Mouse (Mus musculus): ENCODE results near the gene Enpp7. TPM values are rescaled to one million over a fixed set of nuclear protein-coding genes. Genes with fewer than 3 reads are reported as not detected.

Gene Enpp7
- total and polyA plus RNA-seq, 2 experiments from 2014 or later, result not detected

DNA sequence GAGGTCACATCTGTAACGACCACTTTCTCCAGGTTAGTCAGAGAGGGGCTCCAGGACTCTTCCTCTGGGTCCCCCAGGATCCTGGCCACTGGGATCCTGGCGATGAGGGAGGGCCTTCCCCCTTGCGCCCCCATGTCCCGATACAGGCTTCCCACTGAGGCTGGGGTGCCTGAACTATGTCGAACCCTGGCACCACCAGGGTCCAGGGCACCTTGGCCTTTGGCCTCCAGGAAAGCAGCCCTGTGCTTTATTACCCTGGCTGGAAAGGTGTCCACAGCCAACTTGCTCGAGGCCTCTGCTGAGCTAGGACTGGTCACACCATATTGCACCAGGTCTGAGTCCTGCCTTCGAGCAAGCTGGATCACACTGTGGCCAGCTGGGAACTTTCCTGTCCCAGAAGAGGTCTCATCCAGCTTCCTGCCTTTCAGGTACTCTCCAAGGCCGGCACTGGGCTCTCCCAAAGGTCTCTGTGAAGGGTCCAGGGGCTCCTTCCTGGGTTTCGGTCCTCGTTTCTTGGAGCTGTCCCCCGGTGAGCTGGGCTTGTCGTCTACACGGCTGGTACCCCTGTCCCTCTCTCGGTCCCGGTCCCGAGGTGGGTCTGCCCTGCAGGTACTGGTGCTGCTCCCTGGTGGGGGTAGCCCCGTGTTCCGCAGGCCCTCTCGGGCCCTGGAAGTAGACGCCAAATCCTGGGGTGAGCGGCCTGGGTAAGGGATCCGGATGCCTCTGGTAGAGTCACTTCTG is 50.9 kb downstream of the Enpp7 start:
- TF ChIP-seq CTCF (IDR thresholded peaks at IDR 0.05; ENCODE audit: low read depth), result no peak
- ATAC-seq, result no peak
- Histone ChIP-seq H3K4me2 (ENCODE audit: low read depth) (no peak overlapping the region), H3K36me3 (ENCODE audit: insufficient read depth) (peaks cover 7% of the 10 kb centered on the region; the same call in 1 of the 2 replicates), H3K9me3 (ENCODE audit: low read length) (no peaks in the 10 kb centered on the region), H3K9ac (no peak overlapping the region), H3K27ac (ENCODE audit: low read depth, low read length) (no peak overlapping the region), H3K4me1 (ENCODE audit: insufficient read depth) (peaks cover 21% of the 10 kb centered on the region), H3K27me3 (ENCODE audit: insufficient read depth, low read length) (peaks cover 63% of the 10 kb centered on the region), H3K4me3 (ENCODE audit: low read depth, low read length) (no peak overlapping the region)
- 50% methylated on average over 22 of the region's 22 CpGs for WGBS
- DNase-seq, result no peak

GRCm38 (mm10) chr11:119039732-119040512 is 51.9 kb downstream of the Enpp7 start:
- ATAC-seq, result no peak
- WGBS, result 11% methylated on average over 21 of the region's 21 CpGs
- Histone ChIP-seq H3K9ac (peak overlapping the region; percentile 70), H3K4me1 (ENCODE audit: insufficient read depth) (peaks cover 25% of the 10 kb centered on the region), H3K27me3 (ENCODE audit: insufficient read depth, low read length) (peaks cover 70% of the 10 kb centered on the region), H3K27ac (ENCODE audit: low read depth, low read length) (peak overlapping the region; percentile 82), H3K4me2 (ENCODE audit: low read depth) (peak overlapping the region; percentile 100), H3K9me3 (ENCODE audit: low read length) (no peaks in the 10 kb centered on the region), H3K36me3 (ENCODE audit: insufficient read depth) (peaks cover 7% of the 10 kb centered on the region; the same call in 1 of the 2 replicates), H3K4me3 (ENCODE audit: low read depth, low read length) (peak overlapping the region; percentile 82)
- DNase-seq, result no peak
- TF ChIP-seq CTCF (IDR thresholded peaks at IDR 0.05; ENCODE audit: low read depth), result no peak

GRCm38 (mm10) chr11:119040600-119041324 is 52.8 kb downstream of the Enpp7 start, which contains the start of gene Cbx8:
TSS of gene Cbx8 (minus strand) at chr11:119040969.
- Histone ChIP-seq H3K27me3 (ENCODE audit: insufficient read depth, low read length) (peaks cover 69% of the 10 kb centered on the region), H3K9me3 (ENCODE audit: low read length) (no peaks in the 10 kb centered on the region), H3K4me3 (ENCODE audit: low read depth, low read length) (peak within 1 kb of the TSS; percentile 82), H3K36me3 (ENCODE audit: insufficient read depth) (peaks cover 7% of the 10 kb centered on the region; the same call in 1 of the 2 replicates), H3K27ac (ENCODE audit: low read depth, low read length) (peak within 1 kb of the TSS; percentile 82), H3K9ac (peak within 1 kb of the TSS; percentile 70), H3K4me2 (ENCODE audit: low read depth) (peak within 1 kb of the TSS; percentile 100), H3K4me1 (ENCODE audit: insufficient read depth) (peaks cover 21% of the 10 kb centered on the region)
- ATAC-seq (peak; percentile 92), DNase-seq (peak; percentile 100)
- 0 out of 2 replicates have a peak, but pooled peaks have one; percentile 13 for TF ChIP-seq CTCF (IDR thresholded peaks at IDR 0.05; ENCODE audit: low read depth)
- under 1% methylated on average over 43 of the region's 63 CpGs for WGBS

- under 1% methylated on average over 30 of the region's 31 CpGs for WGBS
- Histone ChIP-seq H3K27me3 (ENCODE audit: insufficient read depth, low read length) (peaks cover 66% of the 10 kb centered on the region), H3K9ac (peak overlapping the region; percentile 70), H3K4me3 (ENCODE audit: low read depth, low read length) (peak overlapping the region; percentile 82), H3K36me3 (ENCODE audit: insufficient read depth) (peaks cover 7% of the 10 kb centered on the region; the same call in 1 of the 2 replicates), H3K27ac (ENCODE audit: low read depth, low read length) (peak overlapping the region; percentile 79), H3K4me1 (ENCODE audit: insufficient read depth) (peaks cover 15% of the 10 kb centered on the region), H3K9me3 (ENCODE audit: low read length) (no peaks in the 10 kb centered on the region), H3K4me2 (ENCODE audit: low read depth) (peak overlapping the region; percentile 100)
- DNase-seq (peak; percentile 79), ATAC-seq (peak; percentile 46)
- no peak for TF ChIP-seq CTCF (IDR thresholded peaks at IDR 0.05; ENCODE audit: low read depth)
Measured at GRCm38 (mm10) chr11:119041325-119041716, 53.3 kb downstream of the Enpp7 start.

DNA sequence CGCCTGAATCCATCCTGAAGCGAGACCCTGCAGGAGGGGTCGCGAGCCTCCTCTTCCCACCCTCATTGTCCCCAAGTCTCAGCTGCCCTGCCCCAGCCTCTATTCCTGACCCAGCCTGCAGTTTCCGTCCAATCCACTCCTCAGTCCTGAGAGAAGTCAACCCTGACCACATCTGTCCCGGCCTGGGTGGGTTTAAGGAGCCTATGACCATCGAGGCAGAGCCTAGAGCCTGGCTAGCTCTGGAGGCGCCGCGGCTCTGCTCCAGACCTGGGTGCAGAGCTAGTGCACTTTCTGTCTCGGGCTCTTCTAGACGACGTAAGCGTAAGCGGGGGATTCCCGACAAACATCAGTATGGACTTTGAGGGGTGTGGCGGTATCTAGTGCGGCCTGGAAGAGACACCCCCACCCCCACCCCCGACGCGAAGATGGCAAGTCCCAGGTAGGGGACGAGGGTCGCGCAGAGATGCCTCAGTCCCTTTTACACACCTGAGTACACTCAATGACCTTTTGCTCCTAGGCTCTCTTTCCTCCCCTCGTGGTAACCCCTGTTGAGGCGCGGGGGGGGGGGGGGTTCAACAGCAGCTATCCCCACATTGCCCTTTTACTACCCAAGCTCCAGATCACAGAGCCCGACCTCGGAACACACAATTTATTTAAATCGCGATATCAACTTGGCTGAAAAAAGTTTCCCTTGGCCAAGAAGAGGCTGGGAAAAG is 53.9 kb downstream of the Enpp7 start:
- peak overlapping the region; percentile 100 for H3K4me2 ChIP-seq (ENCODE audit: low read depth)
- peaks cover 64% of the 10 kb centered on the region for H3K27me3 ChIP-seq (ENCODE audit: insufficient read depth, low read length)
- DNase-seq (no peak), ATAC-seq (no peak)
- H3K9me3 ChIP-seq (ENCODE audit: low read length), result no peaks in the 10 kb centered on the region
- peaks cover 7% of the 10 kb centered on the region; the same call in 1 of the 2 replicates for H3K36me3 ChIP-seq (ENCODE audit: insufficient read depth)
- TF ChIP-seq CTCF (IDR thresholded peaks at IDR 0.05; ENCODE audit: low read depth), result no peak
- peak overlapping the region; percentile 70 for H3K9ac ChIP-seq
- H3K27ac ChIP-seq (ENCODE audit: low read depth, low read length), result no peak overlapping the region
- H3K4me1 ChIP-seq (ENCODE audit: insufficient read depth), result peaks cover 13% of the 10 kb centered on the region
- H3K4me3 ChIP-seq (ENCODE audit: low read depth, low read length), result peak overlapping the region; percentile 82
- under 1% methylated on average over 31 of the region's 31 CpGs for WGBS

Other genes starting within 250 kb of the Enpp7 start
- 37.3 and 43.7 TPM in 2 replicates for gene Rbfox3, start 76.6 kb upstream of the Enpp7 start, total RNA-seq (2014; rRNA removed)
- gene Rbfox3, start 76.6 kb upstream of the Enpp7 start, polyA plus RNA-seq (2015; fragmentation: Nextera tagmentation; extraction: Ambion mirVana), result 72.7 and 82.3 TPM in 2 replicates
- 9.2 and 15.2 TPM in 2 replicates for gene Cbx2, start 34.8 kb downstream of the Enpp7 start, total RNA-seq (2014; rRNA removed)
- 6.4 TPM in 2 replicates for gene Cbx2, start 34.8 kb downstream of the Enpp7 start, polyA plus RNA-seq (2015; fragmentation: Nextera tagmentation; extraction: Ambion mirVana)
- gene Cbx8, start 52.8 kb downstream of the Enpp7 start, total RNA-seq (2014; rRNA removed), result 14.2 and 21.9 TPM in 2 replicates
- 5.3 and 8.5 TPM in 2 replicates for gene Cbx8, start 52.8 kb downstream of the Enpp7 start, polyA plus RNA-seq (2015; fragmentation: Nextera tagmentation; extraction: Ambion mirVana)
- 36.1 and 38.6 TPM in 2 replicates for gene Cbx4, start 98.0 kb downstream of the Enpp7 start, total RNA-seq (2014; rRNA removed)
- 21.7 and 26.1 TPM in 2 replicates for gene Cbx4, start 98.0 kb downstream of the Enpp7 start, polyA plus RNA-seq (2015; fragmentation: Nextera tagmentation; extraction: Ambion mirVana)
- 133 and 153 TPM in 2 replicates for gene Tbc1d16, start 240.3 kb downstream of the Enpp7 start, total RNA-seq (2014; rRNA removed)
- 41.2 and 60.4 TPM in 2 replicates for gene Tbc1d16, start 240.3 kb downstream of the Enpp7 start, polyA plus RNA-seq (2015; fragmentation: Nextera tagmentation; extraction: Ambion mirVana)
- gene Ccdc40, start 240.4 kb downstream of the Enpp7 start, total RNA-seq (2014; rRNA removed), result 10.5 and 14.6 TPM in 2 replicates
- 7.2 and 11.8 TPM in 2 replicates for gene Ccdc40, start 240.4 kb downstream of the Enpp7 start, polyA plus RNA-seq (2015; fragmentation: Nextera tagmentation; extraction: Ambion mirVana)